Mouse (Mus musculus) lung, postnatal 0 days (tissue): Measurements from ENCODE around the gene Ktn1.

Experiments used
- CTCF ChIP-seq: IDR thresholded peaks from 2 replicates; pipeline ENCODE4 v1.5.1; 2016; ENCODE audit warnings: antibody characterized with exemption, mild to moderate bottlenecking
- EP300 ChIP-seq: IDR thresholded peaks from 2 replicates; pipeline ENCODE4 v1.6.1; 2016; ENCODE audit warnings: antibody characterized with exemption, mild to moderate bottlenecking, control low read depth

- TF ChIP-seq CTCF (no peak), EP300 (no peak)
Measured at GRCm38 (mm10) chr14:47765796-47766195, 117.5 kb downstream of the Ktn1 start.
